Mouse (Mus musculus) neutrophil, adult 5-6 weeks (primary cell): ENCODE measurements around the gene Cd6. TPM values are rescaled to one million over a fixed set of nuclear protein-coding genes. Genes with fewer than 3 reads are reported as not detected.

Source experiments
- ATAC-seq: fragments of 151-379, 151-347 bp; 2 replicates; pipeline ENCODE4 v1.8.0; 2017; ENCODE audit warnings: mild to moderate bottlenecking, moderate TSS enrichment; ENCODE audit not compliant: insufficient number of reproducible peaks, poor library complexity, low FRiP score, severe bottlenecking; ENCODE audit errors: extremely low read depth
- total RNA-seq: library from RNA; stranded (forward); fragments of 200-1000 nt; gene quantifications from 2 replicates; pipeline ENCODE4 v1.2.3, GENCODE M21; 2017

Cd6 gene
- total RNA-seq, 1 experiment from 2014 or later: 11.2 TPM

DNA sequence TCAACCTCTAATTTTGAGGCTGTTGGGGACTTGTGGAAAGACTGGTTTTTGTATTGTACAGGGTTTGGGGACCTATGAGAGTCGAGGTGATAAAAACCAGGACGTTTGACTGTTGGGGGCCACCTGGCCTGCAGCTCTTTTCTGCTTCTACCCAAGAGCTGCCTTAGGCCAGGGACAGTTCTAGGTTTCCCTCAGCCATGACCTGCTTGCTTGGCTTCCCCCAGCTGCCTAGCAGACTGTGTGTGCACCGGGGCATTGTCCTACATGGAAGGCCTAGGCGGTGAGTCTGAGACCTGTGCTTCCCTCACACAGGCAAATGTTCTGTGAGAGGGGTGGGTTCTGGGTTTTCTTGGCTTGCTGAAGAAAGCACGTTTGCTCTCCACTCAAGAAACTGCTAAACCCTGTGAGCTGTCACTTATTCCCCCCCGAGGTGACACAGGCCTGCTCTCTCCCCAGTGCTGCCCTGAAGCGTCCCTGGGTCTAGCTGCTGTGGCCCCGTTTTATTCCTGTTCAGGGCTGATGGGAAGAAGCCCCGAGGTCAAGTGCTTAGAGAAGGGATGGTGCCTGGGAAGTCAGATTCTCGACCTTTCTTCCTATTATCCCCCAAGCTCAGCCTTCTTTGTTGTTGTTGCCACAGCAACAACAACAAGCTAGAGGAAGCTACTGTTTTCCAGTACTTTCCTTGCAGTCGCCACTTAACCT lies 81.3 kb downstream of the Cd6 start:
- no peak for ATAC-seq

DNA sequence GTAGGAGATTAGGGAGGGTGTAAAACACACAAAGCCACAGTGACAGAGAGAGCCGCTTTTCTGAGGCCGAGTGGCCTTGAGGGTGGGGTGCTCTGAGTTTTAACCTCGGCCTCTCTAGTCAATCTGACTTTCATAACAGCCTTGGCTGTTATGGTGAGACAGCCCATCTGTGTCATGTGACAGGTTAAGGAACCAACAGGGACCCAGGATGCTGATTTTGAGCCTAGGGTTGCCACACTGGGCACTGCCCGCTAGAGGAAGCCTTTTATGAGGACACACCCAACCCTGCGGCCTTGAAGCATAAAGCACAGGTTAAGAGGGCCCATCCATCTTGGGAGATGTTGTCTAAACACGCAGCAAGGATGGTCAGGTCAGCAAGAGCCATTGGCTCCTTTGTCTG lies 82.1 kb downstream of the Cd6 start:
- peak; percentile 40 for ATAC-seq

DNA sequence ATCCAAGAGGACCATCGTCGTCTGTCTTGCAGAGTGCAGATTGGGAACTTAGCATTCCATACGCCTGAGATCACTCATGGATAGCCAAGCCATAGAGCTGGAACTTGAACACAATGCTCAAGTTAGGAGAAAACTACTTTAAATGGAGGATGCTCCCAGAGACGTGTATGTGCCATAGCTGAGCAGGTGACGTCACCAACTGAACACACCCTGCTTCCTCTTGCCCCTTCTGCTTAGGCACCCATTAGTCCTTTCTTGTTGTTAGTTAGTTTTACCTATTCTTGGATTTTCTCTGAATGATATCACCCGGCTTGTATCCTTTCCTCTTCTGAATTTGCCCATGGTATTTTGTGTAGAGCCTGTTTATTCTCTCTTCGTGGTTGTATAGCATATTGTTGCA lies 82.7 kb downstream of the Cd6 start:
- ATAC-seq: no peak

DNA sequence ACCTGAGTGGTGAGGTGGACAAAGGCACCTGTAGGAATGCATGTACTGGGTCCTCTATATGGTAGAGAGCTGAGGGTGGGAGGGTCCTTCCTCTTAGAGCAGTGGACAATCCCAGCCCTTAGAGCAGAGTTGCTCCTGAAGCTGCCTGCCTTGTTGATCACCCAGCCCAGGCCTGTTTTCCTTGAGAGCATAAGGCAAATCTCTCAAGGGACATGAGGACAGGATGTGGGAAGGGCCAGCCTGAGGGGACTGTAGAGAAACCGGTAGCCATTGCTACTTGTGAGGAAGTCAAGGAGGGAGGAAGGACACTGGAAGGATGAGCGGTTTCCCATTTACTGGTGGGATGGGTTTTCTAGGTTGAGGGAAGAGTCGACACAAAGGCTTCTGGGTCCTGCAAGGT lies 87.3 kb downstream of the Cd6 start:
- ATAC-seq: no peak

DNA sequence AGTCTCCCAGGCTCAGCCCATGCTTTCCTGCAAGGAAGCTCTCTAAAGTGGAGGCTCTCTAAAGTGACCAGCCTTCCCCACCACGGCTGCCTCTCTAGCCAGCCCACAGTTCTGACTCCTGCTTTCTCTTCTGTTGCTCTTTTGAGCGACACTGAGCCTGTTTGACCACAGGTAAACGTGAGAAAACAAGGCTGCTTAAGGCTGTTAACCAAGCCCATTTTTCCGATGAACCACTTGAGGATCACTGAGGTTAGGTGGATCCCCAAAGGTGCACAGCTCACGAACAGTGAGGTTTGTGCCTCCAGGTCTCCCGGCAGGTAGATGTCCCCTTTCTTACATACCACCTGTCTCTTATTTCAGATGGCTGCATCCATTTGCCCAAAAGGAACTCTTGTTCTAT lies 87.7 kb downstream of the Cd6 start:
- no peak for ATAC-seq

DNA sequence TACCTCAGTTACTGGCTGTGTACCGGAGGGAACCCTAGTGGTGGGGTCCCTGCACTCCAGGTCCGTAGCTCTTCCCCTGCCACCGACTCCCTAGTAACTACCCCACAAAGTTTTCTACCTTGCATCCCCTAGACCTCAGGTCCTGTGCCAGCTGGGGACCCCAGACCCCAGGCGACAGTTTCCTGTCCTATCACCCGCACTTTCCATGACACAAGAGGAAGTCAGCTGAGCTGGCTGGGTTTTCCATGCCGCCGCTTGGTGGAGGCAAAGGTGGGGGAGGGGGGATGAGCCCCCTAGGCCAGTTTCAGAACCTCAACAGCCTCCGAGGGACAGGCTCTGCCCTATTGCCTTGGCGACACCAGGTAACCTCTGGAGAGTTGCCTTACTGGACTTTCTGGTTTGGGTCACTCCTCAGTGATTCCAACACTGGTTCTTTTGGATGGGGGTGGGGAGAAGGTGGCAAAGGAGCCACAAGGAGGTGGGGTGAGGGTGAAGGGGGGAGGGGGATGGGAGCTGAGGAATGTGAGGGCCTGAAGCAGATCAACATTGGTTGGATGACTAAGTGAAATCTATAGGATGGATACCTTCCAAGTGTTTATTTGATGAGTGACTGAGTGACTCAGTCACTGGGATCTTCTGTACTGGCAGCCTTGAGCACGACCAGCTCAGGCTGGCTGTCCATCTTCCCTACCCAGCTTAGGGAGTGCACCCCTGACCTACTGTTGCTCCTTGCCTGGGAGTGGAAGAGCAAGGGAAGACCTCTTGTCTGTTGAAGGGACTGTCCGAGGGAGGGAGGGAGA lies 89.0 kb downstream of the Cd6 start:
- ATAC-seq: peak; percentile 37; the same call in 1 of the 2 replicates

DNA sequence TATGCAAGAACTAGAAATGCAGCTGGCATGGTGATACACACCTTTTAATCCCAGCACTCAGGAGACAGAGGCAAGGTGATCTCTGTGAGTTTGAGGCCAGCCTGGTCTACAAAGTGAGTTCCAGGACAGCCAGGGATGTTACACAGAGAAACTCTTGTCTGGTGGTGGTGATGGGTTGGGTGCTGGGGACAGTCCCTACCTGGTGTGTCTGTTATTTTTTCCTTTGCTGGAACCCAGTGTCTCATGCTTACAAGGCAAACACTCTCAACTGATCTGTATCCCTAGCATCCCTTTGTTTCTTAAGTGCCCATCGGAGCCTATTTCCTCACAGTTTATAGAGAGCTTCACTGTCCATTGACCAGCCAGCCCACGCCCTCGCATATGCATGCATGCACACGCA lies 89.9 kb downstream of the Cd6 start:
- ATAC-seq: no peak

Other genes starting within 250 kb of the Cd6 start
- 201 TPM in 2 replicates for gene Ddb1, start 224.7 kb downstream of the Cd6 start, total RNA-seq
- 4.7 and 7.0 TPM in 2 replicates for gene Tkfc, start 224.4 kb downstream of the Cd6 start, total RNA-seq
- gene Vwce, start 195.8 kb downstream of the Cd6 start, total RNA-seq: not detected in 2 replicates
- gene Pga5, start 152.0 kb downstream of the Cd6 start, total RNA-seq: not detected in 2 replicates
- gene Vps37c, start 141.3 kb downstream of the Cd6 start, total RNA-seq: 21.0 and 25.6 TPM in 2 replicates
- 16.7 and 18.7 TPM in 2 replicates for gene Cd5, start 91.1 kb downstream of the Cd6 start, total RNA-seq
- 54.1 and 61.9 TPM in 2 replicates for gene Slc15a3, start 9.7 kb upstream of the Cd6 start, total RNA-seq
- gene Tmem132a, start 39.9 kb upstream of the Cd6 start, total RNA-seq: 1.5 and 2.1 TPM in 2 replicates
- 11.5 and 17.2 TPM in 2 replicates for gene Tmem109, start 51.9 kb upstream of the Cd6 start, total RNA-seq
- gene Prpf19, start 65.2 kb upstream of the Cd6 start, total RNA-seq: 32.0 and 58.0 TPM in 2 replicates
- not detected in 2 replicates for gene Zp1, start 90.6 kb upstream of the Cd6 start, total RNA-seq
- gene Ptgdr2, start 107.1 kb upstream of the Cd6 start, total RNA-seq: 0.23 and 0.74 TPM in 2 replicates
- 11.7 and 14.3 TPM in 2 replicates for gene Ccdc86, start 119.2 kb upstream of the Cd6 start, total RNA-seq
- not detected in 2 replicates for gene Ms4a10, start 144.6 kb upstream of the Cd6 start, total RNA-seq
- gene Ms4a15, start 163.2 kb upstream of the Cd6 start, total RNA-seq: not detected in 2 replicates
- not detected in 2 replicates for gene Ms4a18, start 188.0 kb upstream of the Cd6 start, total RNA-seq